Mouse (Mus musculus): ENCODE measurements around the gene Nynrin.

Gene Nynrin

GRCm38 (mm10) chr14:55840853-55841366, 12.9 kb upstream of the Nynrin start:
- no peak for DNase-seq (ENCODE audit: low read depth, low spot score)

GRCm38 (mm10) chr14:55842794-55843193, 11.0 kb upstream of the Nynrin start:
- DNase-seq (ENCODE audit: low read depth, low spot score): no peak

DNA sequence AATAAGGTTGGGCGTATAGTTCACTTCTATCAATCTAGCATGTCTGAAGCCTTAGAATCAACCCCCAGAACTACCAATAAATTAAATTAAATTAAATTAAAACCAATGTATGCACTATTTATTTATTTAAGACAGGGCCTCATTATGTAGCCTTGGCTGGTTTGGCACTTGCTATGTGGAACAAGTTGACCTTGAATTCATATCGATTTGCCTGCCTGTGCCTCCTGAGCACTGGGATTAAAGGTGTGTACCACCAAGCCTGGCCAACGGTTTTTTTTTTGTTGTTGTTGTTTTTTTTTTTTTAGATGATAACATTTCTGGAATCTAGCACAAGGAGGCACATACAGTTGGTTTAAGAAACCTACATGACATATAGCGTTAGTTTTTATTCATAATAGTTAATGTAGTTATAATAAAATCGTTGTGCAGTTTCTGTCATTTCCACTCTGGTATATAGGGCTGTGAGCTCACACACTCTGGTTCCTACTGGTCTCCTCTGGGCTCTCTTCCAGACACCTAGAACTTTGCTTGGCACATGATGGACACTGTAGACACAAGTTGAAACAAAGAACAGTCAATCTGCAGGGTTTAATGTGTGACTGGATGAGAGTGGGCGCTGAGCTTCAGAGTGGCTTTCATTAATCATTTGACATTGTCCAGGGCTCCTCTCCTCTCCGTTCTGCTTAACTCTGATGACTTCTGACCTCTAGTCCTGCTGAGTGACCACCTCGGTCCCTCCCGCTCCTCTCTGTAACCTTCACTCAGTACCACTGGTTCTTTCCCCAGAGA, 8.1 kb upstream of the Nynrin start:
- DNase-seq (ENCODE audit: low read depth, low spot score): no peak

- DNase-seq (ENCODE audit: low read depth, low spot score): no peak
Observed at GRCm38 (mm10) chr14:55850885-55851284, 2.9 kb upstream of the Nynrin start.

GRCm38 (mm10) chr14:55852646-55853551, 911 bp upstream of the Nynrin start:
- no peak for DNase-seq (ENCODE audit: low read depth, low spot score)

DNA sequence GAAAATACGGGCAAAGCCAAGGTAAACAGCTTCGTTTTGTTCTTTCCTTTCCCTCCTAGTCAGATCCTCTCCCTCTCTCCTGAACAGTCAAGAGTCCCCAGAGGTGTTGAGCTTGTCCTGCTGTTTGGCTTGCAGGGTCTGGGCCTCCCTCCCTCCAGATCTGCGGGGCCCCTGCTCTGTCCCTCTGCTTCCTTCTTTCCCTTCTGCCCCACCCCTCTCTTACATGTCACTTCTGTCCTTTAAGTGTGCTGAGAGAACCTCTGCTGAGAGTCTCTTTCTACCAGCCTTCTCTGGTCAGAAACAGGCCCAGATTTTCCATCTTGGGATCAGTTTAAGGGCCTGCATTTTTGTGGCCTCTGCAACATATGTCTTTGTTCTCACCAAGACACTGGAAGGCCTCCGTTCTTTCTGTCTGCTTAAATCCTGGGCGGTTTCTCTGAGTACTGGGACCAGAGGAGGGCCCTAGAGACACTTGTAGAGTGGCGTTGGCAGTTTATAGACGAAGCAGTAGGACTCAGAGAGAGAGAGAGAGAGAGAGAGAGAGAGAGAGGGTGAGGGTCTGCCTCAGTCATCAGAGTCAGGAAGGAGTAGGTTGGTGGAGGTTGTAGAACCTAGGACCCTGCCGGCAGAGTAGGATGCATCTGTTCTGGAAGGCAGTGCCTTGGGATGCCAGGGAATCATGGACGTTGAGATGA, 743 bp downstream of the Nynrin start:
- no peak for DNase-seq (ENCODE audit: low read depth, low spot score)

GRCm38 (mm10) chr14:55855101-55855561, 1.3 kb downstream of the Nynrin start:
- no peak for DNase-seq (ENCODE audit: low read depth, low spot score)

- no peak for DNase-seq (ENCODE audit: low read depth, low spot score)
Observed at GRCm38 (mm10) chr14:55857588-55857987, 3.8 kb downstream of the Nynrin start.

DNA sequence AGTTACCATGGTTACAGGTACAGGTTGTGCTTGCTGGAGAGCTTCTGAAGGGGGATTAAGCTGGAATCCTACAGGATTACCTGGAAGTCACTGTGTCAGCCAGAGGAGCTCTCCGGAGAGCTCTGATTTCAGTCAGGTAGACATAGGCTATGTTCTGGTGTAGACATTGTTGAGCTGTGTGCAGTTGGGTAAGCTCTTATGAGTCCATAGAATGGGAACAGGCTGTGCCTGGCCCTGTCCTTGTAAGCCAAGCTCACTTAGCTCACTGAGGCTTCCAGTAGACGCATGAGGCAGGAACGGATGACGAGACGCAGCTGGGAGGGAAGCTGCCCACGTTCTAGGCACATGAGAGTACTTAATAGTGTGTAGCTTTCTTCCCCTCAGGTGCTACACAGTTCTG, 8.4 kb downstream of the Nynrin start:
- DNase-seq (ENCODE audit: low read depth, low spot score): no peak

DNA sequence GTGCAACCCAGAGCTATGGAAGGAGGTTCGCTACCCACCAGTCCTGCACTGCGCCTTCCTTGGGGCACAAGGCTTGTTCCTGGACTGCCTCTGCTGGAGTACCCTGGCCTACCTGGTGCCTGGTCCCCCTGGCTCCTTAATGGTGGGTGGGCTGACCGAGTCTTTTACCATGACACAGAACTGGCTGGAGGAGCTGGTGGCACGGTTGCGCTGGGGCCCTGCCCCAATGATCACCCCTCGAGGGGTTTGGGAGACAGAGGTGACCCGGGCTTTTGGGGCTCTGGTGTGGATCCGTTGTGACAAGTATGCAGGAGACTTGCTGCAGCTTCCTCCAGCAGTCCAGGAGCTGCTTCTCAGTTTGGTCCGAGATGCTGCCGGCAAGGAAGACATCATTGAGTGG, 9.2 kb downstream of the Nynrin start:
- no peak for DNase-seq (ENCODE audit: low read depth, low spot score)

DNA sequence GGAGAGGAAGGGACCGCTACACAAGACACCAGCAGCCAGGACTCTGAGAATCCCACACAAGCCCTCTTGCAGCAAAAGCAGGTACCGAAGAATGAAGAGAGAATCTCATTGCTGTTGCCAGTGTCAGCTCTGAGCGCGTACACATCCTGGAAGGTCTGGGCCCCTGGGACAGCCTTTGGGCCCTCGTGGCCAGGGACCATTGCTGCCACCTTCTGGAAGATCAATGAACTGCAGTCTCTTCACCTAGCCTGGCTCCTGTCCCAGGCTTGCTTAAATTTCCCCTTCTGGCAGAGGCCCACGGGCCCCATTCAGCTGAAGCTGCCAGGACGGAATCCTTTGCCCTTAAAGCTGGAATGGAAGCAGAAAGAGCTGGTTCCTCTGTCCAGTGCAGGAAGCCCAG, 10.0 kb downstream of the Nynrin start:
- peak; percentile 76 for DNase-seq (ENCODE audit: low read depth, low spot score)

GRCm38 (mm10) chr14:55866962-55867361, 13.2 kb downstream of the Nynrin start:
- no peak for DNase-seq (ENCODE audit: low read depth, low spot score)

- no peak for DNase-seq (ENCODE audit: low read depth, low spot score)
Observed at GRCm38 (mm10) chr14:55868230-55869026, 14.6 kb downstream of the Nynrin start.

GRCm38 (mm10) chr14:55869538-55869937, 15.7 kb downstream of the Nynrin start:
- DNase-seq (ENCODE audit: low read depth, low spot score): no peak

- DNase-seq (ENCODE audit: low read depth, low spot score): no peak
Observed at GRCm38 (mm10) chr14:55872039-55872438, 18.2 kb downstream of the Nynrin start.

DNA sequence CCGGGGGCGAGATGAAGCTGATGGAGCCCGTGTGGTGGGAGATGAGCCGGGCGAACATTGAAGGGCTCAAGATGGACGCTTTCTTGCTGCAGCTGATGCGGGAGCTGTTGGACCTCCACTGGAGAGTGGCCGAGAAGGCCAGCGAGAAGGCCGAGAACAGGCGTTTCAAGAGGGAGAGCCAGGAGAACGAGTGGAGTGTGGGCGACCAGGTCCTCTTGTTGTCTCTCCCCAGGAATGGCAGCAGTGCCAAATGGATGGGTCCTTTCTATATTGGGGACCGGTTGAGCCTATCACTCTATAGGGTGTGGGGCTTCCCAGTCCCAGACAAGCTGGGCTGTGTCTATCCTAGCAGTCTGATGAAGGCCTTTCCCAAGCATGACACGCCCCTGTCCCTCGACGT, 18.7 kb downstream of the Nynrin start:
- no peak for DNase-seq (ENCODE audit: low read depth, low spot score)

DNA sequence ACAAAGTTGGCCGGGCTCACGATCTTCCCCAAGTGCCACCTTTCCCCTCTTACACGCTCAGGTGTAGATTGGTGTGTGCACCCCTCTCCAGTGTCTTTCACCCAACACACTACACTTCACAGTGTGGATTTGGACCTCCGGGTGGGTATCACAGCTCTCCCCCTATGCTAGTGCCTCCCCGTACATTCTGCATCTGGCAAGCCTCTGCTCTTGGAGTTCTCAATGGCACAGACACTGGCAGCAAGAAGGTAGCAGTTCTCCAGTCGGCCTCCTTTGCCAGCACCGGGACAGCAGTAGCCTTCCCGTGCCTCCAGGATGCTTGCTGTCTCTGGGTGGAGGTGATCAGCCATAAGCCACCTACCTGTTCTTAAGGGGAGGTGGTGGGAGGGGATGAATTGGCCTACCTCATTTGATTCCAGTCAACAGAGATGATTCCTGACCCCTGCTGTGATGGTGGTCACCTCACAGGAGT, 19.5 kb downstream of the Nynrin start:
- no peak for DNase-seq (ENCODE audit: low read depth, low spot score)

DNA sequence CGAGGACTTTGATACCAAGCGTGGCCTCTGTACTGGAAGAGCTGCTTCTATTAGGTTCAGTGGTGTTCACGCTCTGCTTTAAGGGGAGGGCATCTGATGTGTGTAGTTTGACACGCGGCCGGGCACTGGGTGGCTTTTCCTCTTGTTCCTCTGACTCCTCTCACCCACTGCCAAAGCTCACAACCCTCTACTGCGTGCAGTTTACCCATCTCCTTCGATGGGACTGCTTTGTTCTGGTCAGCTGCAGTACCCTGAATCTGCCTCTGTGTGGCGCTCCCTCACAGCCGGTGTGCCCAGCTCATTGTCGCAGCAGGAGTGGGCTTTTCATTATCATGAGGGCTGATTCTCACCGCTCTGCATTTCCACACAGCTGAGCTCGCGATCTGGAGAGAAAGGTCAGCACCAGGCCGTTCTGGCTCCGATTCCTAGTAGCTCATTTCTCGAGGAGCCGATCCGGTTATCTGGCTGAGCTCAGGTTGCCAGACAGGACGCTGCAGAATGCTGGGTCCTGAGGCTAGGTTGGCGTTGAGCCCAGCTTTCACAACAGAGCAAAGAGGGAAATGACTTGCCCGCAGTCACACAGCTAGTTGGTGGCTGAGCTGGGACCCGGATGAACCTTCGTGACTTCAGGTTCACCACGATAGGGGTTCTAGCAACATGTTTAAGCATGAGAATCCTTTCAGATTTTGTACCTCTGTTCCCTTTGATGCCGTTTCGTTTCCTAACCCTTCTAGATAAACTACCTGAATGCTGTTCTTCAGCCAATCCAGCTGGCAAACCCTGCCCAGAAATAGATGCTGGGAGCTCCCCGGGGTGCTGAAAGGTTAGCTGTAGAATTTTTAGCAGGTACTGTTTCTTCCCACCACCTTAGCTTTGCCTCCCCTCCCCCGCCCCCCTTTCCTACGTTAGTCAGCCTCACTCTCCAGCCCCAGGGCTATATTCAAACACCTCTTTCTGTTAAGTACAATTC, 20.2 kb downstream of the Nynrin start:
- no peak for DNase-seq (ENCODE audit: low read depth, low spot score)

- no peak for DNase-seq (ENCODE audit: low read depth, low spot score)
Observed at GRCm38 (mm10) chr14:55877469-55878315, 23.9 kb downstream of the Nynrin start.
